Mouse (Mus musculus): ENCODE measurements around the gene Rpl7a.

DNA sequence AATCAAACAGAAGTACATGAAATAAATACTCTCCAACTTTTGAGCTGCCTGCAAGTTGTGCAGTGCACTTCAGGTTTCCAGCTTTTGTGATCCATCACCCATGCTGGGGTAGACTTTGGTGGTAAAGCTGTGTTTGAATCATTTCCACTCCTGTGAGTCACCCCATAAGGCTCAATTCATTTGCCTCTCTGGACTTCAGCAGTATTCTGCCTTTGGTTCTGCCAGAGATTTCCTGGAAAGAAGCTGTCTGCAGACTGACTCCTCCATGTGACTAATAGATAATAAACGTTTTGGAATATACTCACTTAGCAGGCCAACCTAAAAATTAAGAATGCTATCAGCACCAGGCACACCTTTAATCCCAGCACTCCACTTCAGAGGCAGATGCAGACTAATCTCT is 9.8 kb upstream of the Rpl7a start:
- TF ChIP-seq EP300 (IDR thresholded peaks at IDR 0.05; ENCODE audit: low read depth) (no peak), CTCF (IDR thresholded peaks at IDR 0.05; ENCODE audit: low read depth) (no peak)
